Mouse (Mus musculus) CH12.LX (cell line): ENCODE measurements around the gene Pgm5. TPM values are rescaled to one million over a fixed set of nuclear protein-coding genes. Genes with fewer than 3 reads are reported as not detected.

ENCODE experiments used
- DNase-seq: peaks from one replicate; pipeline ENCODE4 v3.0.0-alpha.2; 2013; ENCODE audit errors: extremely low read depth
- H3K27ac ChIP-seq: 2 replicates; pipeline ENCODE4 v1.5.1; 2012; ENCODE audit warnings: low read depth, mild to moderate bottlenecking, control low read depth, moderate library complexity; ENCODE audit not compliant: insufficient read depth
- H3K27me3 ChIP-seq: replicated peaks from 2 replicates; pipeline ENCODE3; 2012; ENCODE audit warnings: inconsistent platforms
- H3K36me3 ChIP-seq, 2 experiments: replicated peaks in 1 of 2; 2 replicates each; pipeline versions ENCODE3 to v1.6.1; 2012; ENCODE audit warnings: inconsistent platforms in 1 of 2, low read length in 1 of 2, mild to moderate bottlenecking in 1 of 2, mixed read lengths in 1 of 2, moderate library complexity in 1 of 2; ENCODE audit not compliant: control insufficient read depth in 1 of 2, insufficient read depth in 1 of 2
- H3K4me1 ChIP-seq, 2 experiments: 2 replicates each; pipeline ENCODE4 v1.6.1; 2012; ENCODE audit warnings: inconsistent platforms in 1 of 2, moderate library complexity in 1 of 2; ENCODE audit not compliant: insufficient read depth in 2 of 2, control insufficient read depth in 1 of 2
- H3K4me2 ChIP-seq: 2 replicates; pipeline ENCODE4 v1.6.1; 2012; ENCODE audit warnings: low read depth, mild to moderate bottlenecking, control low read depth; ENCODE audit not compliant: poor library complexity, insufficient read depth, severe bottlenecking
- H3K4me3 ChIP-seq, 3 experiments: fragments of 150-350 bp in 1 of 3; sonication (generic) in 1 of 3; replicated peaks in 1 of 3; 2 replicates each; pipeline versions ENCODE3 to v1.5.1; 2011 to 2012; ENCODE audit warnings: low read depth in 2 of 3, low read length in 2 of 3, mild to moderate bottlenecking in 2 of 3, moderate library complexity in 2 of 3, control low read depth in 1 of 3, improper control_type of control experiment in 1 of 3, inconsistent platforms in 1 of 3, mixed read lengths in 1 of 3; ENCODE audit not compliant: poor library complexity in 1 of 3
- H3K79me2 ChIP-seq: replicated peaks from 2 replicates; pipeline ENCODE4 v1.6.1; 2012; ENCODE audit warnings: mild to moderate bottlenecking, moderate library complexity; ENCODE audit not compliant: control insufficient read depth, poor library complexity, insufficient read depth, severe bottlenecking; ENCODE audit errors: extremely low read depth
- H3K9ac ChIP-seq: 2 replicates; pipeline ENCODE4 v1.6.1; 2012; ENCODE audit warnings: low read depth, mild to moderate bottlenecking, control low read depth, moderate library complexity; ENCODE audit not compliant: insufficient read depth
- H3K9me3 ChIP-seq: replicated peaks from 2 replicates; pipeline ENCODE3; 2012; ENCODE audit warnings: low read length, inconsistent platforms, mixed read lengths
- BHLHE40 ChIP-seq: IDR thresholded peaks from 2 replicates; pipeline ENCODE4 v1.6.1; 2011; ENCODE audit warnings: mild to moderate bottlenecking, low read depth, low read length, improper control_type of control experiment
- CHD1 ChIP-seq: IDR thresholded peaks from 2 replicates; pipeline ENCODE4 v1.6.1; 2012; ENCODE audit warnings: low read depth, low read length, improper control_type of control experiment, inconsistent platforms
- CHD2 ChIP-seq: IDR thresholded peaks from 2 replicates; pipeline ENCODE4 v1.6.1; 2011; ENCODE audit warnings: low read length, improper control_type of control experiment
- EP300 ChIP-seq: IDR thresholded peaks from 2 replicates; pipeline ENCODE4 v1.6.1; 2011; ENCODE audit warnings: low read length, improper control_type of control experiment
- HCFC1 ChIP-seq: IDR thresholded peaks from 2 replicates; pipeline ENCODE4 v1.6.1; 2012; ENCODE audit warnings: low read depth, mild to moderate bottlenecking, inconsistent platforms, low read length, improper control_type of control experiment
- JUN ChIP-seq: IDR thresholded peaks from 2 replicates; pipeline ENCODE4 v1.6.1; 2011; ENCODE audit warnings: low read depth, mild to moderate bottlenecking, low read length, improper control_type of control experiment, moderate library complexity; ENCODE audit not compliant: insufficient read depth
- JUND ChIP-seq: conservative IDR thresholded peaks from 2 replicates; pipeline ENCODE4 v1.6.1; 2011; ENCODE audit warnings: low read depth, low read length, improper control_type of control experiment
- MYC ChIP-seq: IDR thresholded peaks from 2 replicates; pipeline ENCODE4 v1.6.1; 2011; ENCODE audit warnings: low read depth, mild to moderate bottlenecking, improper control_type of control experiment, low read length
- NELFE ChIP-seq: IDR thresholded peaks from 2 replicates; pipeline ENCODE4 v1.6.1; 2011; ENCODE audit warnings: low read depth, low read length, improper control_type of control experiment
- NRF1 ChIP-seq: IDR thresholded peaks from 2 replicates; pipeline ENCODE4 v1.6.1; 2014; ENCODE audit warnings: low read depth, mild to moderate bottlenecking, inconsistent platforms, low read length, improper control_type of control experiment, moderate library complexity
- PAX5 ChIP-seq: IDR thresholded peaks from 2 replicates; pipeline ENCODE4 v1.6.1; 2012; ENCODE audit warnings: low read length, inconsistent platforms, mixed read lengths
- POLR2A ChIP-seq: IDR thresholded peaks from 2 replicates; pipeline ENCODE4 v1.6.1; 2011; ENCODE audit warnings: low read depth, mild to moderate bottlenecking, improper control_type of control experiment, low read length
- POLR2AphosphoS2 ChIP-seq: IDR thresholded peaks from 2 replicates; pipeline ENCODE4 v1.6.1; 2011; ENCODE audit warnings: low read depth, low read length, improper control_type of control experiment
- RAD21 ChIP-seq: IDR thresholded peaks from 2 replicates; pipeline ENCODE4 v1.6.1; 2011; ENCODE audit warnings: low read depth, mild to moderate bottlenecking, low read length, improper control_type of control experiment, moderate library complexity
- RCOR1 ChIP-seq: conservative IDR thresholded peaks from 2 replicates; pipeline ENCODE4 v1.6.1; 2012; ENCODE audit warnings: low read depth, mild to moderate bottlenecking, inconsistent platforms, low read length, improper control_type of control experiment
- SIN3A ChIP-seq: IDR thresholded peaks from 2 replicates; pipeline ENCODE4 v1.6.1; 2012; ENCODE audit warnings: low read length, improper control_type of control experiment, inconsistent platforms
- TBP ChIP-seq: conservative IDR thresholded peaks from 2 replicates; pipeline ENCODE4 v1.6.1; 2011; ENCODE audit warnings: low read depth, low read length, improper control_type of control experiment
- TCF12 ChIP-seq: IDR thresholded peaks from 2 replicates; pipeline ENCODE4 v1.6.1; 2014; ENCODE audit warnings: low read depth, mild to moderate bottlenecking, inconsistent platforms, low read length, improper control_type of control experiment
- USF1 ChIP-seq: IDR thresholded peaks from 2 replicates; pipeline ENCODE4 v1.6.1; 2014; ENCODE audit warnings: low read depth, mild to moderate bottlenecking, inconsistent platforms, low read length, improper control_type of control experiment
- USF2 ChIP-seq: conservative IDR thresholded peaks from 2 replicates; pipeline ENCODE4 v1.6.1; 2011; ENCODE audit warnings: low read depth, low read length, improper control_type of control experiment
- ZC3H11A ChIP-seq: IDR thresholded peaks from 2 replicates; pipeline ENCODE4 v1.6.1; 2012; ENCODE audit warnings: low read depth, mild to moderate bottlenecking, inconsistent platforms, low read length, improper control_type of control experiment
- ZKSCAN1 ChIP-seq: IDR thresholded peaks from 2 replicates; pipeline ENCODE4 v1.6.1; 2012; ENCODE audit warnings: low read depth, inconsistent platforms, low read length, improper control_type of control experiment, borderline replicate concordance
- ZNF384 ChIP-seq: IDR thresholded peaks from 2 replicates; pipeline ENCODE4 v1.6.1; 2012; ENCODE audit warnings: low read depth, low read length, improper control_type of control experiment, inconsistent platforms
- dilution Hi-C: fragments of 300-500 bp; cut with MboI; formaldehyde crosslinking; loops from 2 replicates; pipeline ENCODE4 v1.14.3; 2020; ENCODE audit warnings: low sequenced_read_pairs; ENCODE audit not compliant: extremely low pct_unique_long_range_greater_than_20kb, extremely low pct_ligation_motif_present
- in situ Hi-C: fragments of 300-500 bp; cut with MboI; formaldehyde crosslinking; loops from 3 replicates; pipeline ENCODE4 v1.14.3; 2019; ENCODE audit warnings: low sequenced_read_pairs, low pct_ligation_motif_present, low pct_unique_long_range_greater_than_20kb, mixed read lengths
- polyA plus RNA-seq: library from polyadenylated mRNA; unstranded; fragments of >175 nt; gene quantifications from 2 replicates; pipeline ENCODE4 v1.2.1, GENCODE M21; 2012; ENCODE audit warnings: low read depth; ENCODE audit not compliant: insufficient read length
- total RNA-seq, 2 experiments: library from RNA; depleted of rRNA; stranded (reverse); fragments of 300-350 nt in 1 of 2; fragments of >200 nt in 1 of 2; gene quantifications; 2 replicates each; pipeline ENCODE4 v1.2.3; 2012 to 2014

The Pgm5 gene
- total and polyA plus RNA-seq, 3 experiments: not detected

DNA sequence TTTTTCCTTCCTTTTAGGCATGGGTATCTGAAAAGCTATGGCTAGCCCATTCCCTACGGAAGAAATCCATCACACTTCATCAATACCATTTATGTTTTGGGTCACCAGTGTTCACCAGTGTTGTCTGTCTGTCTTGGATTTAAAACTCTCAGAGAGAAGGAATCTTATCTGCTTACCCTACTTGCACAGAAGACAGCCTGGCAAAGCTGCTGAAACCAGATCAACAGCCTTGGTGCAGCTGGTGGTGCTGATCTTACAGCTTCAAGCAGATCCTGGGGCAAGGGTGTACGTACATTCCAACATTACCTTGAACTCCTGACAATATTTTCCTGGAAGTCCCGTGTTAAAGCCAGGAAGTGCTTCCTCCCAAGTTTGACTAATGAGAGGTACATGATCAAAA, 55.6 kb downstream of the Pgm5 start:
- Histone ChIP-seq H3K4me1 (no peaks in the 10 kb centered on the region), H3K4me3 (no peak overlapping the region), H3K9ac (no peak overlapping the region)
- TF ChIP-seq POLR2A (no peak), ZC3H11A (no peak), USF1 (no peak), JUND (no peak), NELFE (no peak), RAD21 (no peak), MYC (no peak), RCOR1 (no peak)
- TF ChIP-seq, all 38 proteins: peak for 0
- no peak for DNase-seq
- in situ Hi-C loops (no loop called here), dilution Hi-C loops (no loop called here)
- H3K27ac ChIP-seq: no peak overlapping the region
- H3K79me2 ChIP-seq: no peaks in the 10 kb centered on the region
- no peak overlapping the region for H3K4me2 ChIP-seq
- H3K27me3 ChIP-seq: peaks cover 2% of the 10 kb centered on the region
- no peaks in the 10 kb centered on the region for H3K9me3 ChIP-seq
- H3K36me3 ChIP-seq: no peaks in the 10 kb centered on the region

DNA sequence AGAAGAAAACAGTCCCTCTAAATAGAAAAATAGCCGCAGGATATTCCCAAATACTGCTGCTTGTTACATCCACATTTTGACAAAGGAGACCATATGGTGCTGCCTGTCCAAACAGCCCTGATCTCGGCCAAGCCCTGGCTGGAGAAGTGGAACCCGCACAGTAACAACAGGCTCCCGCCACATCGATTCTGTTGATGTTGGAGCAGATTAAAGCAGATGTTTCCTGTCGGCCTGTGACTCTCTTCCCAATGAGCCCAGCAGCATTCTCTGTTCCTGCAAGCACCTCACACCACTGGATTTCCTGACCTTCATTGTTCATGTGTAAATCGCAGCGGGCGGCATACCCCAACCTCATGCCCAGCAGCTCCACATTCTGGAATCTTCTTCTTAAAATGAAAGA, 64.0 kb downstream of the Pgm5 start:
- no peak overlapping the region for H3K27ac ChIP-seq
- no peak overlapping the region for H3K9ac ChIP-seq
- no peak overlapping the region for H3K4me2 ChIP-seq
- in situ Hi-C loops (no loop called here), dilution Hi-C loops (no loop called here)
- DNase-seq: no peak
- H3K4me1 ChIP-seq: peaks cover 0 to 6% of the 10 kb centered on the region in 2 experiments; a peak in 1 of 4 replicates
- no peak for TF ChIP-seq PAX5
- TF ChIP-seq POLR2AphosphoS2: no peak
- TF ChIP-seq BHLHE40: no peak
- no peak for TF ChIP-seq ZKSCAN1
- TF ChIP-seq ZNF384: no peak
- no peak for TF ChIP-seq JUN
- no peak for TF ChIP-seq HCFC1
- no peak overlapping the region for H3K4me3 ChIP-seq
- no peaks in the 10 kb centered on the region for H3K9me3 ChIP-seq
- no peaks in the 10 kb centered on the region for H3K27me3 ChIP-seq
- H3K36me3 ChIP-seq: no peaks in the 10 kb centered on the region
- H3K79me2 ChIP-seq: no peaks in the 10 kb centered on the region

DNA sequence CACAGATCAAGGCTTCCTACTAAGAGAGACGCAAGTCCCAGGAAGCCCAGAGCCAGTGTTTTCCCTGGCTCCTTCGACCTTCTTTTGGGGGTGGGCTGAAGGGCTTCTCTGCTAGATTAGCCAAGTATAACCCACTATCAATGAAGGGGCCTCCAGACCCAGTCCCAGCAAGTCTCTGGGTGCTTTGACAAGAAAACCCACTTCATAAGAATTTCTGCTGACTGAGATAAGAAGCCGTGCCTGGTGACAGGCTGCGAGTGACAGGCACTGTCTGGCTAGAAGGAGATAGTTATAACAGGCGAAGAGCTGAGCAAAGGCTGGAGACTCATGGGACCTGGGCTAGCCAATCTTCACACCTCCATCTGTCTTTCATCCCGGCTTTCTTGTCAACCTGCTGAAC, 67.3 kb downstream of the Pgm5 start:
- Histone ChIP-seq H3K79me2 (no peaks in the 10 kb centered on the region), H3K4me3 (no peak overlapping the region), H3K27me3 (no peaks in the 10 kb centered on the region), H3K9ac (no peak overlapping the region), H3K9me3 (no peaks in the 10 kb centered on the region), H3K27ac (no peak overlapping the region), H3K4me1 (peaks cover 0 to 6% of the 10 kb centered on the region in 2 experiments; a peak in 1 of 4 replicates), H3K36me3 (no peaks in the 10 kb centered on the region), H3K4me2 (no peak overlapping the region)
- dilution Hi-C loops: no loop called here
- no peak for DNase-seq
- in situ Hi-C loops: no loop called here
- TF ChIP-seq NRF1: no peak
- no peak for TF ChIP-seq USF2
- no peak for TF ChIP-seq CHD1
- TF ChIP-seq ZC3H11A: no peak
- TF ChIP-seq TCF12: no peak
- TF ChIP-seq SIN3A: no peak
- no peak for TF ChIP-seq TBP
- no peak for TF ChIP-seq EP300
- no peak for TF ChIP-seq CHD2
